Mouse (Mus musculus): ENCODE results near the gene Arl5a. TPM values are rescaled to one million over a fixed set of nuclear protein-coding genes. Genes with fewer than 3 reads are reported as not detected.
A peak's percentile ranks its signal among the peaks of the same experiment; 100 is the strongest.

Gene Arl5a
- polyA plus RNA-seq, 1 experiment, result 36.8 TPM

- H3K27ac ChIP-seq (replicated peaks; ENCODE audit: low read depth, low read length), result no peak overlapping the region
- H3K4me3 ChIP-seq (ENCODE audit: insufficient read depth, low read depth, low read length), result no peak overlapping the region
- H3K4me1 ChIP-seq (ENCODE audit: control insufficient read depth, insufficient read depth, insufficient read length, low read length), result peaks cover 4% of the 10 kb centered on the region; the same call in 1 of the 2 replicates
Observed at GRCm38 (mm10) chr2:52435919-52436632, 11.4 kb upstream of the Arl5a start.

GRCm38 (mm10) chr2:52433365-52433764 lies 8.7 kb upstream of the Arl5a start:
- peaks cover 4% of the 10 kb centered on the region; the same call in 1 of the 2 replicates for H3K4me1 ChIP-seq (ENCODE audit: control insufficient read depth, insufficient read depth, insufficient read length, low read length)

GRCm38 (mm10) chr2:52427383-52427782 lies 2.7 kb upstream of the Arl5a start:
- H3K4me1 ChIP-seq (ENCODE audit: control insufficient read depth, insufficient read depth, insufficient read length, low read length), result peaks cover 5% of the 10 kb centered on the region
- H3K27ac ChIP-seq (replicated peaks; ENCODE audit: low read depth, low read length), result no peak overlapping the region
- no peak overlapping the region for H3K4me3 ChIP-seq (ENCODE audit: insufficient read depth, low read depth, low read length)

More at GRCm38 (mm10) chr2:52433365-52433764, 8.7 kb upstream of the Arl5a start:
- Histone ChIP-seq H3K27ac (replicated peaks; ENCODE audit: low read depth, low read length) (no peak overlapping the region), H3K4me3 (ENCODE audit: insufficient read depth, low read depth, low read length) (no peak overlapping the region)

- H3K27ac ChIP-seq (replicated peaks; ENCODE audit: low read depth, low read length), result no peak overlapping the region
- peaks cover 10% of the 10 kb centered on the region for H3K4me1 ChIP-seq (ENCODE audit: control insufficient read depth, insufficient read depth, insufficient read length, low read length)
- H3K4me3 ChIP-seq (ENCODE audit: insufficient read depth, low read depth, low read length), result peak overlapping the region; percentile 76; the same call in 1 of the 2 replicates
Observed at GRCm38 (mm10) chr2:52426041-52426440, 1.3 kb upstream of the Arl5a start.

GRCm38 (mm10) chr2:52425523-52425795 lies 758 bp upstream of the Arl5a start:
- H3K4me1 ChIP-seq (ENCODE audit: control insufficient read depth, insufficient read depth, insufficient read length, low read length), result peaks cover 12% of the 10 kb centered on the region
- H3K27ac ChIP-seq (replicated peaks; ENCODE audit: low read depth, low read length), result peak overlapping the region; percentile 78
- peak overlapping the region; percentile 76 for H3K4me3 ChIP-seq (ENCODE audit: insufficient read depth, low read depth, low read length)

- H3K4me3 ChIP-seq (ENCODE audit: insufficient read depth, low read depth, low read length), result peak overlapping the region; percentile 88
- peak overlapping the region; percentile 68 for H3K27ac ChIP-seq (replicated peaks; ENCODE audit: low read depth, low read length)
Observed at GRCm38 (mm10) chr2:52424248-52424728, 413 bp downstream of the Arl5a start.

GRCm38 (mm10) chr2:52423611-52424247 lies 972 bp downstream of the Arl5a start:
- H3K4me3 ChIP-seq (ENCODE audit: insufficient read depth, low read depth, low read length), result peak overlapping the region; percentile 88
- H3K27ac ChIP-seq (replicated peaks; ENCODE audit: low read depth, low read length), result no peak overlapping the region
- peaks cover 14% of the 10 kb centered on the region for H3K4me1 ChIP-seq (ENCODE audit: control insufficient read depth, insufficient read depth, insufficient read length, low read length)

More at GRCm38 (mm10) chr2:52424248-52424728, 413 bp downstream of the Arl5a start:
- H3K4me1 ChIP-seq (ENCODE audit: control insufficient read depth, insufficient read depth, insufficient read length, low read length), result peaks cover 14% of the 10 kb centered on the region

- peak overlapping the region; percentile 23; the same call in 1 of the 2 replicates for H3K4me3 ChIP-seq (ENCODE audit: insufficient read depth, low read depth, low read length)
- H3K4me1 ChIP-seq (ENCODE audit: control insufficient read depth, insufficient read depth, insufficient read length, low read length), result peaks cover 14% of the 10 kb centered on the region
- H3K27ac ChIP-seq (replicated peaks; ENCODE audit: low read depth, low read length), result no peak overlapping the region
Observed at GRCm38 (mm10) chr2:52422871-52423610, 1.7 kb downstream of the Arl5a start.

GRCm38 (mm10) chr2:52421197-52421596 lies 3.5 kb downstream of the Arl5a start:
- Histone ChIP-seq H3K27ac (replicated peaks; ENCODE audit: low read depth, low read length) (no peak overlapping the region), H3K4me1 (ENCODE audit: control insufficient read depth, insufficient read depth, insufficient read length, low read length) (peaks cover 17% of the 10 kb centered on the region), H3K4me3 (ENCODE audit: insufficient read depth, low read depth, low read length) (no peak overlapping the region)

GRCm38 (mm10) chr2:52420001-52420710 lies 4.5 kb downstream of the Arl5a start:
- peaks cover 17% of the 10 kb centered on the region for H3K4me1 ChIP-seq (ENCODE audit: control insufficient read depth, insufficient read depth, insufficient read length, low read length)
- H3K27ac ChIP-seq (replicated peaks; ENCODE audit: low read depth, low read length), result no peak overlapping the region
- no peak overlapping the region for H3K4me3 ChIP-seq (ENCODE audit: insufficient read depth, low read depth, low read length)

- H3K4me1 ChIP-seq (ENCODE audit: control insufficient read depth, insufficient read depth, insufficient read length, low read length), result peaks cover 17% of the 10 kb centered on the region
- no peak overlapping the region for H3K27ac ChIP-seq (replicated peaks; ENCODE audit: low read depth, low read length)
- no peak overlapping the region for H3K4me3 ChIP-seq (ENCODE audit: insufficient read depth, low read depth, low read length)
Observed at GRCm38 (mm10) chr2:52419295-52419694, 5.4 kb downstream of the Arl5a start.

GRCm38 (mm10) chr2:52412524-52413037 lies 12.1 kb downstream of the Arl5a start:
- Histone ChIP-seq H3K4me3 (ENCODE audit: insufficient read depth, low read depth, low read length) (no peak overlapping the region), H3K4me1 (ENCODE audit: control insufficient read depth, insufficient read depth, insufficient read length, low read length) (peaks cover 3% of the 10 kb centered on the region; the same call in 1 of the 2 replicates), H3K27ac (replicated peaks; ENCODE audit: low read depth, low read length) (no peak overlapping the region)

- H3K27ac ChIP-seq (replicated peaks; ENCODE audit: low read depth, low read length), result no peak overlapping the region
- H3K4me3 ChIP-seq (ENCODE audit: insufficient read depth, low read depth, low read length), result no peak overlapping the region
- no peaks in the 10 kb centered on the region for H3K4me1 ChIP-seq (ENCODE audit: control insufficient read depth, insufficient read depth, insufficient read length, low read length)
Observed at GRCm38 (mm10) chr2:52406480-52406879, 18.2 kb downstream of the Arl5a start.

- no peak overlapping the region for H3K4me3 ChIP-seq (ENCODE audit: insufficient read depth, low read depth, low read length)
- no peak overlapping the region for H3K27ac ChIP-seq (replicated peaks; ENCODE audit: low read depth, low read length)
Observed at GRCm38 (mm10) chr2:52405238-52405637, 19.5 kb downstream of the Arl5a start.

More at GRCm38 (mm10) chr2:52405238-52405637, 19.5 kb downstream of the Arl5a start:
- no peaks in the 10 kb centered on the region for H3K4me1 ChIP-seq (ENCODE audit: control insufficient read depth, insufficient read depth, insufficient read length, low read length)

Data from brown adipose tissue, adult 24 weeks (tissue).